Mouse (Mus musculus) spleen, adult 2 months (tissue): ENCODE measurements around the gene Pcnx4. TPM values are rescaled to one million over a fixed set of nuclear protein-coding genes. Genes with fewer than 3 reads are reported as not detected.

Experiments used
- DNase-seq, 2 experiments: peaks; one replicate each; pipeline versions ENCODE4 v3.0.0 to v3.0.0-alpha.2; 2012 to 2021; ENCODE audit warnings: low spot score in 2 of 2, low read depth in 1 of 2
- H3K27ac ChIP-seq: fragments of 200-500 bp; 2 replicates; pipeline ENCODE4 v1.5.1; 2012; ENCODE audit warnings: low read length, inconsistent platforms; ENCODE audit not compliant: insufficient read depth
- H3K27me3 ChIP-seq: fragments of 200-500 bp; 2 replicates; pipeline ENCODE4 v1.6.1; 2012; ENCODE audit warnings: mild to moderate bottlenecking, moderate library complexity, low read length, inconsistent platforms; ENCODE audit not compliant: control insufficient read depth, insufficient read depth
- H3K36me3 ChIP-seq: fragments of 200-500 bp; 2 replicates; pipeline ENCODE4 v1.6.1; 2012; ENCODE audit warnings: mild to moderate bottlenecking, low read length, inconsistent platforms; ENCODE audit not compliant: control insufficient read depth, insufficient read depth
- H3K4me1 ChIP-seq: fragments of 200-500 bp; 2 replicates; pipeline ENCODE4 v1.6.1; 2011; ENCODE audit warnings: inconsistent platforms; ENCODE audit not compliant: control insufficient read depth, insufficient read depth, insufficient read length
- H3K4me3 ChIP-seq: fragments of 200-500 bp; 2 replicates; pipeline ENCODE4 v1.5.1; 2011; ENCODE audit warnings: mild to moderate bottlenecking, inconsistent platforms; ENCODE audit not compliant: insufficient read depth, insufficient read length; ENCODE audit errors: extremely low read depth
- CTCF ChIP-seq: fragments of 200-500 bp; IDR thresholded peaks from 2 replicates; pipeline ENCODE4 v1.5.1; 2011; ENCODE audit warnings: mild to moderate bottlenecking, inconsistent platforms; ENCODE audit not compliant: insufficient read depth, insufficient read length, insufficient replicate concordance; ENCODE audit errors: extremely low read depth
- POLR2A ChIP-seq: fragments of 200-500 bp; IDR thresholded peaks from 2 replicates; pipeline ENCODE4 v1.6.1; 2011; ENCODE audit warnings: low read depth, low read length, inconsistent platforms
- WGBS: fragments of 180-500 bp; shearing (Covaris S2); methylation state at CpG from one replicate; pipeline ENCODE4 v1.1.7; 2018; 5-methylcytosine and 5-hydroxymethylcytosine counted together
- polyA plus RNA-seq: library from polyadenylated mRNA; depleted of rRNA; stranded (reverse); fragments of >200 nt; gene quantifications from 2 replicates; pipeline ENCODE4 v1.2.3, GENCODE M21; 2012; rRNA removed

Pcnx4 gene
- polyA plus RNA-seq, result 1.5 and 1.6 TPM in 2 replicates

- Histone ChIP-seq H3K4me3 (peak within 1 kb of the TSS; percentile 79), H3K36me3 (no peaks in the 10 kb centered on the region), H3K27me3 (no peaks in the 10 kb centered on the region), H3K27ac (0 out of 2 replicates have a peak within 1 kb of the TSS, but pooled peaks have one; percentile 26), H3K4me1 (no peaks in the 10 kb centered on the region)
- TF ChIP-seq CTCF, result no peak
- peak; percentile 24; the same call in 1 of the 2 replicates for TF ChIP-seq POLR2A
- under 1% methylated on average over 45 of the region's 45 CpGs for WGBS
- DNase-seq, result peak; percentile 89 to 93
Measured at GRCm38 (mm10) chr12:72536021-72536597, at the start of gene Pcnx4. Gene Pcnx4, plus strand, starts transcription at chr12:72536383.

- TF ChIP-seq POLR2A (no peak), CTCF (no peak)
- Histone ChIP-seq H3K27me3 (no peaks in the 10 kb centered on the region), H3K36me3 (no peaks in the 10 kb centered on the region), H3K27ac (no peak overlapping the region), H3K4me3 (no peak overlapping the region), H3K4me1 (no peaks in the 10 kb centered on the region)
- no peak for DNase-seq
- 23% methylated on average over 3 of the region's 3 CpGs for WGBS
Measured at GRCm38 (mm10) chr12:72487498-72487897, 48.7 kb upstream of the Pcnx4 start.

GRCm38 (mm10) chr12:72489995-72490394, 46.2 kb upstream of the Pcnx4 start:
- Histone ChIP-seq H3K36me3 (no peaks in the 10 kb centered on the region), H3K27me3 (no peaks in the 10 kb centered on the region), H3K27ac (no peak overlapping the region), H3K4me1 (no peaks in the 10 kb centered on the region), H3K4me3 (no peak overlapping the region)
- 81% methylated on average over 3 of the region's 3 CpGs for WGBS
- TF ChIP-seq CTCF, result no peak
- no peak for TF ChIP-seq POLR2A
- DNase-seq, result no peak

- no peak for DNase-seq
- Histone ChIP-seq H3K27me3 (no peaks in the 10 kb centered on the region), H3K36me3 (no peaks in the 10 kb centered on the region), H3K4me3 (no peak overlapping the region), H3K27ac (no peak overlapping the region), H3K4me1 (no peaks in the 10 kb centered on the region)
- 80% methylated on average over 3 of the region's 3 CpGs for WGBS
- no peak for TF ChIP-seq POLR2A
- no peak for TF ChIP-seq CTCF
Measured at GRCm38 (mm10) chr12:72491063-72491719, 45.0 kb upstream of the Pcnx4 start.

GRCm38 (mm10) chr12:72496866-72497600, 39.1 kb upstream of the Pcnx4 start:
- no peaks in the 10 kb centered on the region for H3K4me1 ChIP-seq
- H3K27ac ChIP-seq, result no peak overlapping the region
- H3K36me3 ChIP-seq, result no peaks in the 10 kb centered on the region
- TF ChIP-seq CTCF, result no peak
- no peak for TF ChIP-seq POLR2A
- no peak overlapping the region for H3K4me3 ChIP-seq
- no peak for DNase-seq
- WGBS, result 84% methylated on average over 12 of the region's 12 CpGs
- H3K27me3 ChIP-seq, result no peaks in the 10 kb centered on the region

- Histone ChIP-seq H3K4me3 (no peak overlapping the region), H3K36me3 (no peaks in the 10 kb centered on the region), H3K27ac (no peak overlapping the region), H3K27me3 (no peaks in the 10 kb centered on the region), H3K4me1 (no peaks in the 10 kb centered on the region)
- TF ChIP-seq POLR2A (no peak), CTCF (no peak)
- WGBS, result 86% methylated on average over 7 of the region's 7 CpGs
- no peak for DNase-seq
Measured at GRCm38 (mm10) chr12:72509606-72510005, 26.6 kb upstream of the Pcnx4 start.
